Mouse (Mus musculus) heart, adult 2 months (tissue): Measurements from ENCODE around the gene Gon4l. TPM values are rescaled to one million over a fixed set of nuclear protein-coding genes. Genes with fewer than 3 reads are reported as not detected.

Experiments used
- DNase-seq, 2 experiments: peaks; one replicate each; pipeline ENCODE4 v3.0.0; 2021
- H3K27ac ChIP-seq: fragments of 200-600 bp; 2 replicates; pipeline ENCODE4 v1.8.1; 2022
- H3K27me3 ChIP-seq: fragments of 200-500 bp; 2 replicates; pipeline ENCODE4 v1.6.1; 2012; ENCODE audit warnings: mild to moderate bottlenecking, low read length, inconsistent platforms, mixed read lengths; ENCODE audit not compliant: control insufficient read depth, insufficient read depth
- H3K36me3 ChIP-seq: fragments of 200-500 bp; 2 replicates; pipeline ENCODE4 v1.6.1; 2012; ENCODE audit warnings: low read length, inconsistent platforms; ENCODE audit not compliant: control insufficient read depth, insufficient read depth
- H3K4me1 ChIP-seq: fragments of 200-500 bp; 2 replicates; pipeline ENCODE4 v1.6.1; 2011; ENCODE audit warnings: low read length; ENCODE audit not compliant: control insufficient read depth, insufficient read depth
- H3K4me3 ChIP-seq: fragments of 200-600 bp; 2 replicates; pipeline ENCODE4 v1.8.1; 2022
- H3K79me2 ChIP-seq: fragments of 200-500 bp; replicated peaks from 2 replicates; pipeline ENCODE4 v1.6.1; 2012; ENCODE audit warnings: mild to moderate bottlenecking, inconsistent platforms, low read length, moderate library complexity, mixed read lengths; ENCODE audit not compliant: control insufficient read depth, insufficient read depth
- H3K9ac ChIP-seq: fragments of 200-500 bp; 2 replicates; pipeline ENCODE4 v1.6.1; 2012; ENCODE audit warnings: low read depth, mild to moderate bottlenecking, control low read depth, inconsistent platforms, low read length, mixed read lengths
- CTCF ChIP-seq: fragments of 200-600 bp; IDR thresholded peaks from 2 replicates; pipeline ENCODE4 v1.8.1; 2022; ENCODE audit warnings: antibody characterized with exemption, mild to moderate bottlenecking, moderate library complexity
- EP300 ChIP-seq: fragments of 200-500 bp; IDR thresholded peaks from 2 replicates; pipeline ENCODE4 v1.6.1; 2011; ENCODE audit warnings: low read depth, low read length, control low read depth; ENCODE audit not compliant: insufficient read depth
- POLR2A ChIP-seq: fragments of 200-500 bp; IDR thresholded peaks from 2 replicates; pipeline ENCODE4 v1.6.1; 2011; ENCODE audit warnings: mild to moderate bottlenecking, low read depth, low read length, control low read depth; ENCODE audit not compliant: insufficient read depth
- intact Hi-C: fragments of 180-260 bp; cut with DNase I; formaldehyde crosslinking; loops from one replicate; pipeline ENCODE4 v1.15.1; 2025
- polyA plus RNA-seq: library from polyadenylated mRNA; depleted of rRNA; stranded (reverse); fragments of >200 nt; gene quantifications from 2 replicates; pipeline ENCODE4 v1.2.3, GENCODE M21; 2012; rRNA removed
- total RNA-seq, 2 experiments: library from RNA; stranded (reverse); gene quantifications; 2 replicates each; pipeline ENCODE4 v1.2.3; 2021

Gene Gon4l
- total and polyA plus RNA-seq, 3 experiments, result 10.7 to 24.3 (median 19.9) TPM

DNA sequence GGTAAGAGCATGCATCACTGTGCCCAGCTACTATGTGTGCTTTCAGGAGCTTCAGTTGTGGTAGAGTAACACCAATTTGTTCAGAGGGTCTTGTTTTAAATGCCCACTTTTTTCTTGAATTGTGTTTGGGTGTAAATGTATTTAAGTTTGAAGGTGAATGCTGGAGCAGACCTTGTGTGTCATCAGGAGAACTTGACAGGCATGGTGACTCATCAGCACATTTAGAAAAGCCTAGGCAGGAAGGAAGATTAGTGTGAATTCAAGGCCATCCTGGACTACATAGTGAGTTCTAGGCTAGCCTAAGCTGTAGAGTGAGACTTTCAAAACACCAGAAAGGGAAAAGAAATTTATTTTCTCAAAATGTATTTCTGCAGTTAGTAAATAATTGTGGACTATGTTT, 118.7 kb downstream of the Gon4l start:
- H3K4me1 ChIP-seq, result peaks cover 7% of the 10 kb centered on the region
- TF ChIP-seq POLR2A (no peak), EP300 (no peak), CTCF (no peak)
- H3K9ac ChIP-seq, result no peak overlapping the region
- no peak for DNase-seq
- no peak overlapping the region; the same call in 1 of the 2 replicates for H3K27ac ChIP-seq
- peaks cover 23% of the 10 kb centered on the region for H3K36me3 ChIP-seq
- intact Hi-C loops, result loop anchor here (5.0 kb wide), 1 partner anchor 39 kb away; no protein-coding TSS in a partner anchor
- no peak overlapping the region for H3K4me3 ChIP-seq
- peaks cover 4% of the 10 kb centered on the region for H3K79me2 ChIP-seq
- no peaks in the 10 kb centered on the region for H3K27me3 ChIP-seq

Other genes starting within 250 kb of the Gon4l start
- 10 to 100 TPM; 37.3 to 37.5 TPM for gene Arhgef2, start 229.3 kb upstream of the Gon4l start, total RNA-seq
- 51.0 and 53.4 TPM in 2 replicates for gene Arhgef2, start 229.3 kb upstream of the Gon4l start, polyA plus RNA-seq
- not detected for gene Rxfp4, start 182.1 kb upstream of the Gon4l start, total RNA-seq
- 0.41 TPM in 1 of 2 replicates, not detected in the other for gene Rxfp4, start 182.1 kb upstream of the Gon4l start, polyA plus RNA-seq
- gene Khdc4, start 149.4 kb upstream of the Gon4l start, total RNA-seq, result 10 to 100 TPM; 24.9 to 25.7 TPM
- 29.9 and 46.1 TPM in 2 replicates for gene Khdc4, start 149.4 kb upstream of the Gon4l start, polyA plus RNA-seq
- 10 to 100 TPM; 57.0 to 66.6 TPM for gene Rit1, start 118.4 kb upstream of the Gon4l start, total RNA-seq
- gene Rit1, start 118.4 kb upstream of the Gon4l start, polyA plus RNA-seq, result 98.3 and 112 TPM in 2 replicates
- gene Syt11, start 60.1 kb upstream of the Gon4l start, total RNA-seq, result 1 to 10 TPM; 6.6 to 7.9 TPM
- 10.2 and 18.2 TPM in 2 replicates for gene Syt11, start 60.1 kb upstream of the Gon4l start, polyA plus RNA-seq
- 10 to 100 TPM; 12.4 to 12.6 TPM for gene Msto1, start 78.8 kb downstream of the Gon4l start, total RNA-seq
- gene Msto1, start 78.8 kb downstream of the Gon4l start, polyA plus RNA-seq, result 21.6 and 22.1 TPM in 2 replicates
- gene Ash1l, start 115.4 kb downstream of the Gon4l start, total RNA-seq, result 10 to 100 TPM; 36.4 to 41.1 TPM
- gene Ash1l, start 115.4 kb downstream of the Gon4l start, polyA plus RNA-seq, result 6.9 and 14.0 TPM in 2 replicates
- 100 to 1,000 TPM; 134 to 153 TPM for gene Dap3, start 116.0 kb downstream of the Gon4l start, total RNA-seq
- 66.5 and 98.1 TPM in 2 replicates for gene Dap3, start 116.0 kb downstream of the Gon4l start, polyA plus RNA-seq